Mouse (Mus musculus) 3T3-L1 (cell line): ENCODE measurements at regions not wholly inside any gene's neighbourhood (a gene's known extent, or its start where the extent isn't known, plus 50 kb on each side); places are given as distances from the start of the nearest gene placed in this dataset.
A peak's percentile ranks its signal among the peaks of the same experiment; 100 is the strongest.

Experiments
- DNase-seq: peaks from one replicate; pipeline ENCODE4 v3.0.0-alpha.2; 2015; ENCODE audit warnings: low read depth, low spot score

DNA sequence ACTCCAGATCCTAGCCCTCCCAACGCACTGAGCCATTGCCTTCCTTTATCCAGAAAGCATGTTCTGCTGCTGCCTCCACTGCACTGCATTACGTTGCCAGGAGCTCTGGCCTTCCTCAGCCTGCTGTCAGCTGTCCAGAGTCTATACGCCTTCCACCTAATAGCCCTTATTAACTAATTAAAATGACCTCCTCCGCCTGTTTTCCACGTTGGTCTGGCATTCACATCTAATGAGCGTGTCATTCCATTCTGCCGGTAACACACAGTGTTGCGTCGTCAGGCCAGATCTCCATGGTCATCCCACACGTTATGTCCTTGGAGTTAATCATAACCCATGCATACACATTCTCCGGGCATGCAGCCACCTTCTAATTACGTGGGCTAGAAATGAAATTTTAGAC lies 56.7 kb upstream of the Med4 start:
- DNase-seq = peak; percentile 67

DNA sequence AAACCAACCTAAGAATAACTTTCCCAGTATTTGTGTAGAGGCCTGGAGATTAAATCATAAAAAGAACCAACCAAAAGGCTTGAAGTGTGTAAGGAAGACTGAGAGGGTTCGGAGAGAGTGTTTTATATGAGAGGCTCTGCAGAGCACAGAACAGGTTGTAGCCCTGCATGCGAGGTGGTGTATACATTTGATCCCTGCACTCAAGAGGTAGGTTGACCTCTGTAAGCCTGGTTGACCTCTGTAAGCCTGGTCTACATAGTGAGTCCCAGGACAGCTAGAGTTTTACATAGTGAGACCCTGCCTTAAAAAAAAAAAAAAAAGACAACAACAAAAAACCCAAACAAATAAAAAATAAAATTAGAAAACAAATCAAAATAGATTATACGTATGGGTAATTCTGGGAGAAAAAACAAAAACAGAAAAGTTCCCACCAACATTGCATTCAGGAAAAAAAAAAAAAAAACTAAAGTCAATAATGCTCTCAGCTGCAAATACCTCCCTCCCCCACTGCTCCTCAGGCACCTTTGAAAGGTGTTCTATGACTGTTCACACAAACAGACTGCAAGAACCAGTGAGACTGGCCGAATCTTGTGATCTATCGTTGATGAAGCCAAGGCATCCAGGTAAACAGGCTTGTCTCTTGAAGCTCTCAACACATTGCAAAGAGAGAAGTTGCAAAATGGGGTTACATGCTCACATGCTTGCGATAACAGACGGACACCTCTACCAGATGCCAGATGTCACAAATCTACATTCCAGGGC lies 57.3 kb upstream of the Med4 start:
- DNase-seq = no peak

DNA sequence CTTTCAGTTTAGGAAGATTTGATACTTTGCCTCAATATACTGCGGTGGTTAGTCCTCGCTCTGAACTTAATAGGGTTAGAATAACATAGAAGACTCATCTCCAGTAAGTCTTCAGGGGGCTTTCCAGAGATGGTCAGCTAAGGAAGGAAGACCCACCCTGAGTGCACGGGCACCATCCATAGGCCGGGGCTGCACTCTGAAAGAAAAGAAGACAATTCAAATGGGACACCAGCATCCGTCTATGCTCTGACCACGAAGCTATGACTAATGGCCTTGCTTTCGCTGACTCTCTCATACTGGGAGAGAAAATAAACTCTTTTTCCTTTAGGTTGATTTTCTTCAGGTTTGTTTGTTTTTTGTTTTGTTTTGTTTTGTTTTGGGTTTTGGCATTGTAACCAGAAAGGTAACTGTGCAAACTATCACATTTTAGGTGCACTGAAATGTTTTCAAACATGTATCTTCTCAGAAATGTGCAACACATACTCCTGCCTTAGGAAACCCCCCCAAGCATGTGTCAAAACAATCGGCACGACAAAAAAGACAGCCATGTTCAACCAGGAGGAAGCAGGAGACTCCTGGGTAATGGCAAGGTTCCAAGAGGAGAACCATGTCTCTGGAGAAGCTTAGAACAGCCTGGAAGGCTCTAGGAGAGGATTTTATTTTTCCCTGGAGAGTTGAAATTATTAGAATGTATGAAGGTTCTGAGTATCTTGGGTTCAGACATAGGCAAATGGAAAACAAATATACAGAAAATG lies 58.4 kb upstream of the Med4 start:
- DNase-seq = peak; percentile 70

DNA sequence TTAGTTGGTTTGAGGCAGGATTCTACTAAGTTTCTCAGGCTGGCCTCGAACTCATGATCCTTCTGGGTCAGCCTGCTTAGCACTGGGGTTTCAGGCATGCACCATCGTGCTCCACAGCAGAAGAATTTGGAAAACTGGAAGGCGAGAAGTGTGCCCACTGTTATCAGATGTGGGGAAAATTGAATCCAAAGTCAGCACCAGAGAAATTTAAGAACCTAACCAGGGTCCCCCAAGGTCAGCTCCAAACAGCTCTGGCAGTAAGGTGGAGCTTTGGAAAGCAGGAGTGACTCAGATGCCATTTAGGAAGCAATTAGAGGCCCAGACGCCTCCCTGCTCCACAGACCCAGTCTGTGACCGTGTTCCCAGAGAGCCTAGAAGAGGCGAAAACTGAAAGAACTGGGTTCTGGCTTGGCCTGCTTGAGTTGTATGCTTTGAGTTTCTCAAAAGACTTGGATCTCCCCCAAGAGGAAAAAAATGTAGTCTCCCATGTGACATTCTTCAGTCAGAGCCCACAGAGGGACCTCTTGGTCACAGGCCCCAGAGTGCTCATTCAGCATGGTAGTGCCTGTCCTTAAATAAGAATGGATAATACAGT lies 59.8 kb upstream of the Med4 start:
- DNase-seq = peak; percentile 62

DNA sequence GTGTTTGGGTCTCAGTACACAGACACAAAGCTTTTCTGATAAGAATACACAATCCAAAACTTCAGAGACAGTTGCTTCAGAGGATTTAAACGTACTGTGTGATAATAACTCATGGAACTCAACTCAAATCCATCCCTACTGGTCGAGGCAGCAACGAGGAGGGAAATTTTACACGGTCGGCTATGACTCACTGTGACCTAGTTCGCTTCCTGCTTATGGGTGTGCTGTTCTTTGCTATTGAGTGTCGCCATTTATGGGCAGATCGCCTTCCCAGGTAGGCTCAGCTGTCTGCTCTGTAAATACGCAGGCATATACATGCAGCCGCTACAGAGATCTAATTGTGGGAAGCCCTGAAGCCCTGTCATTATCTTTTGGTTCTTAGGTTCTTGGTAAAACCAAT lies 60.7 kb upstream of the Med4 start:
- no peak for DNase-seq

DNA sequence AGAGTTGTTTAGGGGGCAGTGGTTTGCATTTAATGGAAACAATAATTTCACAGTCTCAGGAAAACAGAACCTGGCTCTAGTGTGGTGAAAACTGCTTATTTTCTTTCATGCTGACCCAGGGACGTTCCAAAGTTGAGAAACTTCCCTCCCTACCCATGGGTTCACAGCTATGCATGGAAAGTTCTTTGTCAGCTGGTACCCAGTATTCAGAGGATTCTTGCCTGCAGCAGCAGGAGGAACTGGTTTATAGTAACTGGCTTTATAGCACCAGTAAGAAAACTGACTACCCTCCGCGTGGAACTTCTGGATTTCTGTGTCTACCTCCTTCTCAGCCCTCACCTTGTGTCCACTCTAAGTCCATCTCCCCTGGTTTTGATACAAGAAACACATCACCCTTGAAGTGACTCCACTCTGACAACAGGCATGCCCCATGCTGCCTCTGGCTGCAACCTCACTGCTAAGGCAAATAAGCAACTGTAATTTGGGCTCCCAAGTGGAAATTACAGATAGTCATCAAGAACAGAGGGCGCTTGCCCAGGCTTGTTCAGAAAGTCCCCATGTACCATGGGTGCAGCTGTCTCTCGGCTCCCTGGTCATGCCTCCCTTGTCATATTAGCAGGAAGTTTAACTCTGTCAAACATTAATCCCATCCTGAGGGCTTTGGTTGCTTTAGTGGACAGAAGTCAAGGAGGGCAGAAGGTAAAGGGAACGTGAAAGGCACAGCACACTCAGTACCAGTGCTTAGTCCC lies 60.6 kb upstream of the Itm2b start:
- no peak for DNase-seq

DNA sequence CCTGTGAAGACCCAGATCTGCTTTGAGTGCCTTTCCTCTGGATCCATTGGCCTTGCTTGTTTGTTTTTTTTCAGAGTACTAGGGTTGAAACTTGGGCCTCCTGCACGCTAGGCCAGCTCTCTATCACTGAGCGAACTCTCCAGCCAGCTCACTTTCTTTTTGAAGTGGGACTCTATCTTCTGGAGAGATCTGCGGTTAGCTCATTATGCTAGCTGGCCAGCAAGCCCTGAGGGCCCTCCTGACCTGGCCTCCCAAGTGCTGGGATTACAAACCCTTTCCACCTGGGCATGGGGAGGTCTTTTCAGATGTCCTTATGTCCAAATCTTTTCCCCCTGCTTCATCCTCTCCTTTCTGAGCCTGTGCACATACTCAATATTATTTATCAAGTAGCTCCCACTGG lies 59.6 kb upstream of the Itm2b start:
- DNase-seq = no peak

DNA sequence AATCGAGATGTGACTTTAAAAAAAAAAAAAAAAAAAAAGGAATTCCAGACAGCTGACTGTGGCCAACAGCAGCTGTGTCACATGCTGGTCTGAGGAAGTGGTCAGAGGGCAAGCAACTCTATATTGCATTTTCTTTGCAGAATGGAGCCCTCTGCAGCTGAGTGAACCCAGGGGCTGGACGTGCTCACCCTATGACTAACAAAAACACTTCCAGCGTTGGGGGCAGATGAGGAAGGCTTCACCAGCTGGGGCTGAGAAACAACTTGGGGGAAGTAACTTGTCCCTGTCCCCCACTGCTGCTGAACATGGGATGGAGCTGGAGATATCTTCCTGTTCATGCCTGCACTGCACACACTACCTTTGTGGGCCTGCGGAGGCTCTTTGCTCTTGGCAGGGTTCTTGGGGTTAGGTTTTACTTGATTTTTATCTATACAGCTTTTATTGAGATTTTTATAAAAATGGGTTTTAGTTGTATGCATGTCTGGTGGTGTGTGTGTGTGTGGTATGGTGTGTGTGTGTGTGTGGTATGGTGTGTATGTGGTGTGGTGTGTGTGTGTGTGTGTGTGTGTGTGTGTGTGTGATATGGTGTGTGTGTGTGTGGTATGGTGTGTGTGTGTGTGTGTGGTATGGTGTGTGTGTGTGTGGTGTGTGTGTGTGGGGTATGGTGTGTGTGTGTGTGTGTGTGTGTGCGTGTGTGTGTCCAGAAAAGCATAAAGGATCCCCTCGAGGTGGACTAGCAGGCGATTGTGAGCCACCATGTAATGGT lies 57.0 kb upstream of the Itm2b start:
- DNase-seq = peak; percentile 90

DNA sequence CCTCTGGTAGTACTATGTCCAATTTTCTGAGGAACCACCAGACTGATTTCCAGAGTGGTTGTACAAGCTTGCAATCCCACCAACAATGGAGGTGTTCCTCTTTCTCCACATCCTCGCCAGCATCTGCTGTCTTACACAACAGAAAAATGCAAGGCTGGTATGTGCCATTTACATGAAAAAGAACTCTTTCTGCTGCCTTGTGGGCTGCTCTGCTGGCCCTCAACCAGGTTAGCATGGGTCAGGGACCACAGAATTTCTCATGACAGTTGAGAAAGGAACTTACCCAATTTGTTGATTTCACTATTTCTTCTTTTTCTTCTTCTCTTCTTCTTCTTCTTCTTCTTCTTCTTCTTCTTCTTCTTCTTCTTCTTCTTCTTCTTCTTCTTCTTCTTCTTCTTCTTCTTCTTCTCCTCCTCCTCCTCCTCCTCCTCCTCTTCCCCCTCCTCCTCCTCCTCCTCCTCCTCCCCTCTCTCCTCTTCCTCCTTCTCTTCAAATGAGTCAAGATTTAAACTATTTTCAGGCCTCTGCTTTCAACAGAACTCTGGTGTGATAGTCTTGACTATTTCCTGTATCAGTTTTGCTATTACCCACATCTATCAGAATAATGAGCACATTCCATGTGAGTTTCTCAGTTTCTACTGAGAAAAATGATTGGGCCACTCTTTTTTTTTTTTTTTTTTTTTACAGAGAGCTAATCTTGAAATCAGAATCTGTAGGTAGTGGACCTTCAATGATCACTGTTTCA lies 56.3 kb upstream of the Itm2b start:
- DNase-seq = peak; percentile 52

DNA sequence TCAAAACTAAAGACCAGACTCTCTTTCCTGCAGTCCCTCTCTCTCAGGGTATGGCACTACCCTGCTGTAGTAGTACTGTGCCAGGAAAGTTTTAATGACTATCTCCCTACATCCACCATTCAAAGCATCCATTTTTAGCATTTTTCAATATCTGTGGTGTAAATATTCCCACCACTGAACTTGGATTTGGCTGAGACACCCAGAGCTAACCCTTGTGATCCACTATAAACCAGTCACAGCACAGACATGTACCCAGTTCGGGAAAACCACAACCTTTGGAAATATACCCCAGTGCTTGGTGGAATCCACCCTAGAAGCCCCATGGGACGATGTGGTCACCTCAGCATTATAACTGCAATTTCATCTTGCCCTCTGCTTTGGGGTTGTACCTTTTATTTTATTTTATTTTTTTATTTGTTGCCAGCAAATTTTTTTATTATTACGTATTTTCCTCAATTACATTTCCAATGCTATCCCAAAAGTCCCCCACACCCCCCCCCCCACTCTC lies 54.8 kb upstream of the Itm2b start:
- peak; percentile 73 for DNase-seq

DNA sequence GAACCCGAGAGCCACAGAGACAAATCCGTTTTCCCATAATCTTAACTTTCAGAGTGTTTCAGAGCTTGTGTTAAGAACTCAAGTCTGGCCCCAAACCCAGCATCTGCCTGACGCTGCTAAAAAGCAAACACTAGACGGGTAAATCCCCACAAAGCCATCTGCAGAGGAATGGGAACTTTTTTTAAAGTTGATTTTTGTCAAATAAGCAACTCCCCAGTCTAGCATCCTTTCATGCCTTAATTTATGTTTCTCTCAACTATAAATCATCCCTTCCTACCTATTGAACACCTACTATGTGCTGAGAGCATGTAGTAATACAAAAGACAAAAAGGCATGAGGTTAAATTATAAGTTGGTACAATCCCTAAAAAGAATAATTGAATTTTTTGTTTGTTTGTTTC lies 50.8 kb upstream of the Itm2b start:
- no peak for DNase-seq
